Mouse (Mus musculus): ENCODE results near the gene Fam213b. TPM values are rescaled to one million over a fixed set of nuclear protein-coding genes. Genes with fewer than 3 reads are reported as not detected.
A peak's percentile ranks its signal among the peaks of the same experiment; 100 is the strongest.

Gene Fam213b
- total RNA-seq (2014; rRNA removed) (14.8 and 15.2 TPM in 2 replicates), polyA plus RNA-seq (2012; rRNA removed) (23.3 and 35.3 TPM in 2 replicates)

- Histone ChIP-seq H3K4me1 (ENCODE audit: control insufficient read depth, insufficient read depth, low read length) (peaks cover 7% of the 10 kb centered on the region; the same call in 1 of the 2 replicates), H3K4me3 (ENCODE audit: insufficient read depth, low read depth, low read length) (peak within 1 kb of the TSS; percentile 70), H3K27me3 (ENCODE audit: control insufficient read depth, insufficient read depth, low read length) (no peaks in the 10 kb centered on the region), H3K27ac (replicated peaks; ENCODE audit: insufficient read depth, low read depth, low read length) (no peak within 1 kb of the TSS), H3K9ac (ENCODE audit: low read depth, low read length) (peak within 1 kb of the TSS; percentile 68), H3K79me2 (ENCODE audit: control insufficient read depth, insufficient read depth, low read length) (no peaks in the 10 kb centered on the region), H3K36me3 (ENCODE audit: control insufficient read depth, insufficient read depth, low read length) (no peaks in the 10 kb centered on the region)
- peak; percentile 78 for TF ChIP-seq POLR2A (IDR thresholded peaks at IDR 0.05; ENCODE audit: extremely low read depth, insufficient read depth, low read length)
- TF ChIP-seq CTCF (IDR thresholded peaks at IDR 0.05; ENCODE audit: low read depth, low read length), result no peak
- 4% methylated on average over 43 of the region's 43 CpGs for WGBS
- peak; percentile 81 for DNase-seq (ENCODE audit: extremely low read depth, low read depth, low spot score)
Observed at GRCm38 (mm10) chr4:154898506-154899446, at the start of gene Fam213b. Fam213b (minus strand) TSS chr4:154899135.

GRCm38 (mm10) chr4:154948066-154948939 is 49.4 kb upstream of the Fam213b start:
- Histone ChIP-seq H3K27ac (replicated peaks; ENCODE audit: insufficient read depth, low read depth, low read length) (no peak overlapping the region), H3K36me3 (ENCODE audit: control insufficient read depth, insufficient read depth, low read length) (no peaks in the 10 kb centered on the region), H3K79me2 (ENCODE audit: control insufficient read depth, insufficient read depth, low read length) (no peaks in the 10 kb centered on the region), H3K4me3 (ENCODE audit: insufficient read depth, low read depth, low read length) (no peak overlapping the region), H3K9ac (ENCODE audit: low read depth, low read length) (no peak overlapping the region), H3K27me3 (ENCODE audit: control insufficient read depth, insufficient read depth, low read length) (peaks cover 5% of the 10 kb centered on the region; the same call in 1 of the 2 replicates), H3K4me1 (ENCODE audit: control insufficient read depth, insufficient read depth, low read length) (no peaks in the 10 kb centered on the region)
- no peak for TF ChIP-seq CTCF (IDR thresholded peaks at IDR 0.05; ENCODE audit: low read depth, low read length)
- no peak for TF ChIP-seq POLR2A (IDR thresholded peaks at IDR 0.05; ENCODE audit: extremely low read depth, insufficient read depth, low read length)
- DNase-seq (ENCODE audit: extremely low read depth, low read depth, low spot score), result no peak
- WGBS, result 51% methylated on average over 14 of the region's 14 CpGs

GRCm38 (mm10) chr4:154946319-154946718 is 47.4 kb upstream of the Fam213b start:
- peak; percentile 80 for DNase-seq (ENCODE audit: extremely low read depth, low read depth, low spot score)
- 2% methylated on average over 8 of the region's 8 CpGs for WGBS
- no peak overlapping the region for H3K27ac ChIP-seq (replicated peaks; ENCODE audit: insufficient read depth, low read depth, low read length)
- TF ChIP-seq CTCF (IDR thresholded peaks at IDR 0.05; ENCODE audit: low read depth, low read length) (no peak), POLR2A (IDR thresholded peaks at IDR 0.05; ENCODE audit: extremely low read depth, insufficient read depth, low read length) (no peak)
- peak overlapping the region; percentile 29; the same call in 1 of the 2 replicates for H3K4me3 ChIP-seq (ENCODE audit: insufficient read depth, low read depth, low read length)
- H3K36me3 ChIP-seq (ENCODE audit: control insufficient read depth, insufficient read depth, low read length), result no peaks in the 10 kb centered on the region
- H3K79me2 ChIP-seq (ENCODE audit: control insufficient read depth, insufficient read depth, low read length), result no peaks in the 10 kb centered on the region
- 0 out of 2 replicates have a peak overlapping the region, but pooled peaks have one; percentile 16 for H3K9ac ChIP-seq (ENCODE audit: low read depth, low read length)
- H3K4me1 ChIP-seq (ENCODE audit: control insufficient read depth, insufficient read depth, low read length), result no peaks in the 10 kb centered on the region
- no peaks in the 10 kb centered on the region for H3K27me3 ChIP-seq (ENCODE audit: control insufficient read depth, insufficient read depth, low read length)

GRCm38 (mm10) chr4:154944121-154944590 is 45.2 kb upstream of the Fam213b start:
- TF ChIP-seq POLR2A (IDR thresholded peaks at IDR 0.05; ENCODE audit: extremely low read depth, insufficient read depth, low read length) (no peak), CTCF (IDR thresholded peaks at IDR 0.05; ENCODE audit: low read depth, low read length) (peak; percentile 85)
- DNase-seq (ENCODE audit: extremely low read depth, low read depth, low spot score), result peak; percentile 86
- Histone ChIP-seq H3K27me3 (ENCODE audit: control insufficient read depth, insufficient read depth, low read length) (no peaks in the 10 kb centered on the region), H3K36me3 (ENCODE audit: control insufficient read depth, insufficient read depth, low read length) (no peaks in the 10 kb centered on the region), H3K9ac (ENCODE audit: low read depth, low read length) (no peak overlapping the region), H3K4me3 (ENCODE audit: insufficient read depth, low read depth, low read length) (no peak overlapping the region), H3K4me1 (ENCODE audit: control insufficient read depth, insufficient read depth, low read length) (no peaks in the 10 kb centered on the region), H3K79me2 (ENCODE audit: control insufficient read depth, insufficient read depth, low read length) (no peaks in the 10 kb centered on the region), H3K27ac (replicated peaks; ENCODE audit: insufficient read depth, low read depth, low read length) (no peak overlapping the region)
- WGBS, result 36% methylated on average over 2 of the region's 2 CpGs

- Histone ChIP-seq H3K4me1 (ENCODE audit: control insufficient read depth, insufficient read depth, low read length) (no peaks in the 10 kb centered on the region), H3K9ac (ENCODE audit: low read depth, low read length) (no peak overlapping the region), H3K4me3 (ENCODE audit: insufficient read depth, low read depth, low read length) (no peak overlapping the region), H3K27ac (replicated peaks; ENCODE audit: insufficient read depth, low read depth, low read length) (no peak overlapping the region), H3K79me2 (ENCODE audit: control insufficient read depth, insufficient read depth, low read length) (no peaks in the 10 kb centered on the region), H3K36me3 (ENCODE audit: control insufficient read depth, insufficient read depth, low read length) (no peaks in the 10 kb centered on the region), H3K27me3 (ENCODE audit: control insufficient read depth, insufficient read depth, low read length) (no peaks in the 10 kb centered on the region)
- no peak for DNase-seq (ENCODE audit: extremely low read depth, low read depth, low spot score)
- WGBS, result 88% methylated on average over 6 of the region's 6 CpGs
- TF ChIP-seq CTCF (IDR thresholded peaks at IDR 0.05; ENCODE audit: low read depth, low read length) (no peak), POLR2A (IDR thresholded peaks at IDR 0.05; ENCODE audit: extremely low read depth, insufficient read depth, low read length) (no peak)
Observed at GRCm38 (mm10) chr4:154943323-154944039, 44.5 kb upstream of the Fam213b start.

Measured in liver, adult 2 months (tissue).